ENCODE assay signal across 10 mouse cellular contexts in the genomic region with DNA sequence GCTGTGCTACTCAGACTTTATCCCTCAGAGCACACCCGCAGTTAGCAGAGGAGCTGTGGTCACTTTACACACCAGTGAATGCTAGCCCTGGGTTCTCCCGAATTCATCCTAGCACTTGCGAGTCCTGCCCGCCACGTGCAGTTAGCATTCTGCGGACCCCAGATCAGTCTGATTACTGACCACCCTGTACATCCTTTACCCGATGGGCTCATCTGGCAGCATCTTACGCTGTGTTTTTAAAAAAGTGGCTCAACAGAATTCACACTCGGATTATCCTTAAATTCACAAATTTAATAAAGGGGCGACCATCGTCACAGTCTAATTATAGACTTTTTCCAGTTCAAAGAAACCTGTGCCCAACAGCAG. TPM values are rescaled to one million over a fixed set of nuclear protein-coding genes. Genes with fewer than 3 reads are reported as not detected.
DNase-seq lines count a peak whose midpoint lies in the region; ATAC-seq and TF ChIP-seq lines count a peak whose summit lies in the region.
"Had no signal": no experiment of that assay in that cellular context is flagged by ENCODE, and none has a peak within 500 bp of the region (broad histone marks: within the 10 kb centered on the region; RNA-seq: fewer than 3 reads in every experiment).

No protein-coding gene starts in this region.

- peak overlapping the region; percentile 99 for H3K4me3 ChIP-seq in heart, embryonic 11.5 days (ENCODE audit: low read depth, low read length)
- peak overlapping the region; percentile 87 for H3K4me3 ChIP-seq in E14TG2a.4 (replicated peaks; ENCODE audit: low read length)
- H3K4me3 ChIP-seq in forebrain, embryonic 14.5 days (ENCODE audit: low read depth, low read length): peak overlapping the region; percentile 99
- H3K4me3 ChIP-seq in liver, embryonic 15.5 days (replicated peaks): peak overlapping the region; percentile 83

- no peaks in the 10 kb centered on the region; the same call in 1 of the 2 replicates for H3K36me3 ChIP-seq in heart, embryonic 11.5 days (ENCODE audit: control insufficient read depth, insufficient read depth, low read length)
- peaks cover 44% of the 10 kb centered on the region for H3K36me3 ChIP-seq in E14TG2a.4 (ENCODE audit: insufficient read depth, low read length)
- H3K36me3 ChIP-seq in forebrain, embryonic 14.5 days (ENCODE audit: control insufficient read depth, insufficient read depth, low read length): peaks cover 15% of the 10 kb centered on the region
- H3K36me3 ChIP-seq in liver, embryonic 15.5 days (replicated peaks): 0 out of 2 replicates have a peak, but pooled peaks cover 12% of the 10 kb centered on the region

- no peak for DNase-seq in heart, adult 18-20 months
- no peak for DNase-seq in forebrain, embryonic 14.5 days (ENCODE audit: low spot score)
- DNase-seq in right cerebral cortex, postnatal 10 days (ENCODE audit: low spot score in 2 of 2): no peak
- DNase-seq in T-cell, adult 2 months (ENCODE audit: low spot score): no peak
- no peak for DNase-seq in cerebellum, postnatal 4 days (ENCODE audit: low spot score in 2 of 2)

- H3K27me3 ChIP-seq in heart, embryonic 11.5 days (ENCODE audit: control insufficient read depth, insufficient read depth, low read length): no peaks in the 10 kb centered on the region
- no peaks in the 10 kb centered on the region for H3K27me3 ChIP-seq in E14TG2a.4 (ENCODE audit: insufficient read depth, low read length)
- H3K27me3 ChIP-seq in forebrain, embryonic 14.5 days (replicated peaks; ENCODE audit: control insufficient read depth, insufficient read depth, low read length): no peaks in the 10 kb centered on the region
- peaks cover 9% of the 10 kb centered on the region for H3K27me3 ChIP-seq in liver, embryonic 15.5 days
- H3K27me3 ChIP-seq: Patski had no signal

- H3K9me3 ChIP-seq in heart, embryonic 11.5 days (replicated peaks; ENCODE audit: control insufficient read depth, low read length): no peaks in the 10 kb centered on the region
- H3K9me3 ChIP-seq in E14TG2a.4 (ENCODE audit: low read length): no peaks in the 10 kb centered on the region
- H3K9me3 ChIP-seq in forebrain, embryonic 14.5 days (replicated peaks; ENCODE audit: control insufficient read depth, low read length): no peaks in the 10 kb centered on the region
- no peaks in the 10 kb centered on the region for H3K9me3 ChIP-seq in liver, embryonic 15.5 days (replicated peaks)

- H3K4me1 ChIP-seq in heart, embryonic 11.5 days (ENCODE audit: control insufficient read depth, insufficient read depth, low read length): peaks cover 16% of the 10 kb centered on the region
- peaks cover 54% of the 10 kb centered on the region for H3K4me1 ChIP-seq in E14TG2a.4 (replicated peaks; ENCODE audit: low read depth, low read length)
- peaks cover 22% of the 10 kb centered on the region for H3K4me1 ChIP-seq in forebrain, embryonic 14.5 days (ENCODE audit: control insufficient read depth, insufficient read depth, low read length)
- peaks cover 60% of the 10 kb centered on the region for H3K4me1 ChIP-seq in liver, embryonic 15.5 days (replicated peaks)

- peak overlapping the region; percentile 93 for H3K9ac ChIP-seq in heart, embryonic 11.5 days (ENCODE audit: low read depth, low read length)
- peak overlapping the region; percentile 89 for H3K9ac ChIP-seq in forebrain, embryonic 14.5 days (ENCODE audit: low read length)
- H3K9ac ChIP-seq in liver, embryonic 15.5 days: peak overlapping the region; percentile 77

- no peak for ATAC-seq in heart, embryonic 11.5 days (replicated peaks; ENCODE audit: insufficient number of reproducible peaks, low FRiP score, low TSS enrichment)
- ATAC-seq in forebrain, embryonic 14.5 days: no peak
- no peak for ATAC-seq in liver, embryonic 15.5 days (ENCODE audit: insufficient read depth)

- TF ChIP-seq CTCF in E14TG2a.4 (conservative IDR thresholded peaks at IDR 0.05; ENCODE audit: low read length): no peak

- peak overlapping the region; percentile 75; the same call in 1 of the 2 replicates for H3K27ac ChIP-seq in heart, embryonic 11.5 days (ENCODE audit: low read depth, low read length)
- H3K27ac ChIP-seq in forebrain, embryonic 14.5 days (ENCODE audit: low read depth, low read length): no peak overlapping the region
- peak overlapping the region; percentile 76 for H3K27ac ChIP-seq in liver, embryonic 15.5 days (replicated peaks)

- whole genome bisulfite sequencing in heart, embryonic 11.5 days (ENCODE audit: insufficient replicate concordance): 5% methylated on average over 11 of the region's 11 CpGs
- 6% methylated on average over 11 of the region's 11 CpGs for WGBS in forebrain, embryonic 14.5 days
- 8% methylated on average over 11 of the region's 11 CpGs for WGBS in liver, embryonic 15.5 days (ENCODE audit: insufficient replicate concordance)

- H3K4me2 ChIP-seq in heart, embryonic 11.5 days: peak overlapping the region; percentile 84
- peak overlapping the region; percentile 94 for H3K4me2 ChIP-seq in forebrain, embryonic 14.5 days (ENCODE audit: low read length)
- peak overlapping the region; percentile 88 for H3K4me2 ChIP-seq in liver, embryonic 15.5 days

RNA-seq across cellular contexts. Expression of a gene that starts 0.4 kb away (rescaled TPM):
- polyA plus RNA-seq in heart, embryonic 11.5 days (2014; fragmentation: Nextera tagmentation; extraction: Ambion mirVana): 2.9 and 3.2 TPM in 2 replicates
- total RNA-seq in heart, adult 18-20 months (2021): 1 to 10 TPM; 7.0 to 8.7 TPM
- 6.2 and 8.2 TPM in 2 replicates for polyA plus RNA-seq in forebrain, embryonic 14.5 days (2014; fragmentation: Nextera tagmentation; extraction: Ambion mirVana)
- 8.8 and 9.6 TPM in 2 replicates for polyA plus RNA-seq in liver, embryonic 15.5 days (2015; fragmentation: Nextera tagmentation; extraction: Ambion mirVana)

RNA-seq across cellular contexts. Expression of a gene that starts 3.4 kb away (rescaled TPM):
- polyA plus RNA-seq in heart, embryonic 11.5 days (2014; fragmentation: Nextera tagmentation; extraction: Ambion mirVana): 24.6 and 26.7 TPM in 2 replicates
- 10 to 100 TPM; 21.3 to 24.1 TPM for total RNA-seq in heart, adult 18-20 months (2021)
- polyA plus RNA-seq in forebrain, embryonic 14.5 days (2014; fragmentation: Nextera tagmentation; extraction: Ambion mirVana): 35.5 and 39.6 TPM in 2 replicates
- polyA plus RNA-seq in liver, embryonic 15.5 days (2015; fragmentation: Nextera tagmentation; extraction: Ambion mirVana): 16.6 and 16.7 TPM in 2 replicates

RNA-seq across cellular contexts. Expression of a gene that starts 12.5 kb away (rescaled TPM):
- 0.17 TPM in 1 of 2 replicates, not detected in the other for polyA plus RNA-seq in heart, embryonic 11.5 days (2014; fragmentation: Nextera tagmentation; extraction: Ambion mirVana)
- total RNA-seq in heart, adult 18-20 months (2021): not detected
- polyA plus RNA-seq in forebrain, embryonic 14.5 days (2014; fragmentation: Nextera tagmentation; extraction: Ambion mirVana): not detected in 2 replicates
- polyA plus RNA-seq in liver, embryonic 15.5 days (2015; fragmentation: Nextera tagmentation; extraction: Ambion mirVana): not detected in 2 replicates
- total RNA-seq: gastrocnemius, adult 18-20 months had no signal
- polyA plus RNA-seq: Patski had no signal

RNA-seq across cellular contexts. Expression of a gene that starts 25.5 kb away (rescaled TPM):
- not detected in 2 replicates for polyA plus RNA-seq in heart, embryonic 11.5 days (2014; fragmentation: Nextera tagmentation; extraction: Ambion mirVana)
- total RNA-seq in heart, adult 18-20 months (2021): not detected
- polyA plus RNA-seq in forebrain, embryonic 14.5 days (2014; fragmentation: Nextera tagmentation; extraction: Ambion mirVana): not detected in 2 replicates
- not detected in 2 replicates for polyA plus RNA-seq in liver, embryonic 15.5 days (2015; fragmentation: Nextera tagmentation; extraction: Ambion mirVana)
- total RNA-seq: gastrocnemius, adult 18-20 months had no signal

RNA-seq across cellular contexts. Expression of a gene that starts 52.2 kb away (rescaled TPM):
- polyA plus RNA-seq in heart, embryonic 11.5 days (2014; fragmentation: Nextera tagmentation; extraction: Ambion mirVana): 22.6 and 25.5 TPM in 2 replicates
- 10 to 100 TPM; 14.8 to 15.9 TPM for total RNA-seq in heart, adult 18-20 months (2021)
- polyA plus RNA-seq in forebrain, embryonic 14.5 days (2014; fragmentation: Nextera tagmentation; extraction: Ambion mirVana): 86.8 and 92.0 TPM in 2 replicates
- 19.5 and 21.6 TPM in 2 replicates for polyA plus RNA-seq in liver, embryonic 15.5 days (2015; fragmentation: Nextera tagmentation; extraction: Ambion mirVana)
